Mouse (Mus musculus) v-Abl transformed pro-B cells (cell line): ENCODE results near the gene H1foo.

Experiments used
- in situ Hi-C, 2 experiments: fragments of 400-800 bp; cut with MboI; formaldehyde crosslinking; loops; one replicate each; pipeline ENCODE4 v1.15.1; 2025; ENCODE audit not compliant: unreplicated experiment in 2 of 2

H1foo gene

GRCm38 (mm10) chr6:115944638-115945037, at the start of gene H1foo:
TSS of gene H1foo (plus strand) at chr6:115944938.
- in situ Hi-C loops = loop anchor here (5.0 kb wide), 2 partner anchors 37 to 38 kb away; no protein-coding TSS in a partner anchor

- in situ Hi-C loops = loop anchor here (5.0 to 25.0 kb wide), 5 partner anchors 44 to 1941 kb away; partner anchors contain the start of genes Ift122 (in 1 of the 2), Mbd4 (in 1 of the 2) and Zfp637 (in 1 of the 2)
These were observed 48.4 kb upstream of the H1foo start for GRCm38 (mm10) chr6:115896346-115896745.

- in situ Hi-C loops = loop anchor here (5.0 to 25.0 kb wide), 5 partner anchors 45 to 1940 kb away; partner anchors contain the start of genes Ift122 (in 1 of the 2), Mbd4 (in 1 of the 2) and Zfp637 (in 1 of the 2)
These were observed 47.6 kb upstream of the H1foo start for GRCm38 (mm10) chr6:115897117-115897516.

GRCm38 (mm10) chr6:115897926-115898520, 46.7 kb upstream of the H1foo start:
- in situ Hi-C loops = loop anchor here (5.0 to 25.0 kb wide), 5 partner anchors 46 to 1939 kb away; partner anchors contain the start of genes Ift122 (in 1 of the 2), Mbd4 (in 1 of the 2) and Zfp637 (in 1 of the 2)

- in situ Hi-C loops = loop anchor here (5.0 kb wide), 1 partner anchor 106 kb away; no protein-coding TSS in a partner anchor
These were observed 43.7 kb upstream of the H1foo start for GRCm38 (mm10) chr6:115901062-115901461.

GRCm38 (mm10) chr6:115901489-115901931, 43.2 kb upstream of the H1foo start:
- in situ Hi-C loops = loop anchor here (5.0 kb wide), 1 partner anchor 106 kb away; no protein-coding TSS in a partner anchor

- in situ Hi-C loops = loop anchor here (5.0 kb wide), 1 partner anchor 105 kb away; no protein-coding TSS in a partner anchor
These were observed 42.2 kb upstream of the H1foo start for GRCm38 (mm10) chr6:115902545-115902944.

GRCm38 (mm10) chr6:115905568-115905967, 39.2 kb upstream of the H1foo start:
- in situ Hi-C loops = loop anchor here in 1 of 2 experiments (5.0 kb wide), 1 partner anchor 37 kb away; the partner anchor contains the start of gene H1foo

- in situ Hi-C loops = loop anchor here in 1 of 2 experiments (5.0 kb wide), 1 partner anchor 36 kb away; the partner anchor contains the start of gene H1foo
These were observed 38.3 kb upstream of the H1foo start for GRCm38 (mm10) chr6:115906455-115906854.

GRCm38 (mm10) chr6:115906871-115907270, 37.9 kb upstream of the H1foo start:
- in situ Hi-C loops = loop anchor here in 1 of 2 experiments (5.0 kb wide), 1 partner anchor 35 kb away; the partner anchor contains the start of gene H1foo

- in situ Hi-C loops = loop anchor here in 1 of 2 experiments (5.0 kb wide), 1 partner anchor 34 kb away; the partner anchor contains the start of gene H1foo
These were observed 36.2 kb upstream of the H1foo start for GRCm38 (mm10) chr6:115908421-115908982.

- in situ Hi-C loops = loop anchor here in 1 of 2 experiments (5.0 kb wide), 1 partner anchor 33 kb away; the partner anchor contains the start of gene H1foo
These were observed 35.7 kb upstream of the H1foo start for GRCm38 (mm10) chr6:115909052-115909451.

- in situ Hi-C loops = loop anchor here in 1 of 2 experiments (5.0 kb wide), 1 partner anchor 32 kb away; the partner anchor contains the start of gene H1foo
These were observed 34.8 kb upstream of the H1foo start for GRCm38 (mm10) chr6:115909940-115910339.

GRCm38 (mm10) chr6:115911763-115912162, 33.0 kb upstream of the H1foo start:
- in situ Hi-C loops = no loop called here

GRCm38 (mm10) chr6:115913482-115913881, 31.3 kb upstream of the H1foo start:
- in situ Hi-C loops = no loop called here

- in situ Hi-C loops = no loop called here
These were observed 30.1 kb upstream of the H1foo start for GRCm38 (mm10) chr6:115914511-115915202.

GRCm38 (mm10) chr6:115915601-115916445, 28.9 kb upstream of the H1foo start:
- in situ Hi-C loops = no loop called here

- in situ Hi-C loops = no loop called here
These were observed 28.1 kb upstream of the H1foo start for GRCm38 (mm10) chr6:115916611-115917010.

- in situ Hi-C loops = no loop called here
These were observed 26.1 kb upstream of the H1foo start for GRCm38 (mm10) chr6:115918615-115919014.
